In the genomic region with DNA sequence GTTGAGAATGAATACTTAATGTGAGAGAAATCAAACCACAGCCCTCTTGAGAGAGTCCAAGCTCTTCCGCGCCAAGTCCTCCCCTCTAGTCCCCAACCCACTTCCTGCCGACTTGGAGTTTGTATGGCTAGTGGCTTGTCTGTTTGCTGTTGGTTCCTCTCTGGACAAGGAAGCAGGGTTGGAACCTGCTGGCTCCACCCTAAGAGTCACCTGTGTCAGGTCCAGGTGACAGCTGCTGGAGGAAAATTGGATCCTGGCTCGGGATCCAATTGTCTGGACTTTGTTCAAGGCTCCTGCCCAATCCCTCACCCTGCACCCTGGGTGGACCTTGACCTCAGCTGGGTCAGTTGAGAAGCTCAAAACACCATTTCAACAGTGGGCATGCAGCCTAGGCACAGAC, we compare ENCODE assay signal across 10 mouse cellular contexts. TPM values are rescaled to one million over a fixed set of nuclear protein-coding genes. Genes with fewer than 3 reads are reported as not detected.
DNase-seq lines count a peak whose midpoint lies in the region; ATAC-seq and TF ChIP-seq lines count a peak whose summit lies in the region.
"Had no signal": no experiment of that assay in that cellular context is flagged by ENCODE, and none has a peak within 500 bp of the region (broad histone marks: within the 10 kb centered on the region; RNA-seq: fewer than 3 reads in every experiment).

No protein-coding gene starts in this region.

- no peaks in the 10 kb centered on the region for H3K9me3 ChIP-seq in heart, embryonic 12.5 days (replicated peaks)
- H3K9me3 ChIP-seq in liver, postnatal 0 days (ENCODE audit: low read length) = no peaks in the 10 kb centered on the region
- H3K9me3 ChIP-seq: neural tube, embryonic 13.5 days had no signal

- H3K36me3 ChIP-seq in heart, embryonic 12.5 days = no peaks in the 10 kb centered on the region
- no peaks in the 10 kb centered on the region for H3K36me3 ChIP-seq in liver, postnatal 0 days (replicated peaks; ENCODE audit: insufficient read depth, low read length)
- H3K36me3 ChIP-seq: neural tube, embryonic 13.5 days had no signal

- no peak for ATAC-seq in heart, embryonic 12.5 days (ENCODE audit: insufficient number of reproducible peaks, low FRiP score)
- ATAC-seq in CD4-positive, CD25-positive, alpha-beta regulatory T cell, adult 4 months = peak; percentile 50
- peak; percentile 22 to 46; a peak in 3 of 4 replicates for ATAC-seq in hematopoietic stem cell, adult 5-6 weeks (replicated peaks in 1 of 2; ENCODE audit: insufficient read depth in 1 of 2, low FRiP score in 2 of 2, low TSS enrichment in 1 of 2, low read depth in 1 of 2, poor library complexity in 2 of 2, severe bottlenecking in 2 of 2)
- peak; percentile 59 for ATAC-seq in liver, postnatal 0 days

- no peaks in the 10 kb centered on the region for H3K27me3 ChIP-seq in heart, embryonic 12.5 days (replicated peaks)
- no peaks in the 10 kb centered on the region for H3K27me3 ChIP-seq in liver, postnatal 0 days (ENCODE audit: insufficient read depth, low read length)
- H3K27me3 ChIP-seq: neural tube, embryonic 13.5 days had no signal

- H3K9ac ChIP-seq in heart, embryonic 12.5 days = no peak overlapping the region
- no peak overlapping the region; the same call in 1 of the 2 replicates for H3K9ac ChIP-seq in liver, postnatal 0 days (replicated peaks)

- H3K4me1 ChIP-seq in heart, embryonic 12.5 days (replicated peaks) = peaks cover 100% of the 10 kb centered on the region
- H3K4me1 ChIP-seq in liver, postnatal 0 days (ENCODE audit: insufficient read depth) = peaks cover 84% of the 10 kb centered on the region

- TF ChIP-seq EP300 in liver, postnatal 0 days (IDR thresholded peaks at IDR 0.05; ENCODE audit: low read depth) = no peak

- TF ChIP-seq CTCF in liver, postnatal 0 days (IDR thresholded peaks at IDR 0.05; ENCODE audit: low read depth) = no peak

- 60% methylated on average over 4 of the region's 4 CpGs for WGBS in heart, embryonic 12.5 days
- WGBS in liver, postnatal 0 days (ENCODE audit: insufficient replicate concordance) = 33% methylated on average over 4 of the region's 4 CpGs

- no peak for DNase-seq in heart, postnatal 4 days
- DNase-seq in liver, postnatal 0 days = peak; percentile 57
- DNase-seq in urinary bladder, postnatal 10 days (ENCODE audit: low spot score) = no peak
- no peak for DNase-seq in spleen, adult 18-20 months
- DNase-seq in embryo, embryonic 11 days = no peak

- peak overlapping the region; percentile 89; the same call in 1 of the 2 replicates for H3K27ac ChIP-seq in heart, embryonic 12.5 days (ENCODE audit: poor library complexity, severe bottlenecking)
- peak overlapping the region; percentile 64 for H3K27ac ChIP-seq in liver, postnatal 0 days (ENCODE audit: low read depth)
- H3K27ac ChIP-seq: neural tube, embryonic 13.5 days had no signal

- no peak overlapping the region for H3K4me3 ChIP-seq in heart, embryonic 12.5 days
- no peak overlapping the region for H3K4me3 ChIP-seq in liver, postnatal 0 days (ENCODE audit: low read depth, low read length)
- H3K4me3 ChIP-seq: heart, adult 2 months; neural tube, embryonic 13.5 days had no signal

- no peak overlapping the region for H3K4me2 ChIP-seq in heart, embryonic 12.5 days
- peak overlapping the region; percentile 34 for H3K4me2 ChIP-seq in liver, postnatal 0 days (ENCODE audit: low read depth, low read length)

RNA-seq across cellular contexts. Expression of gene Zmiz1, which starts 7.4 kb away (rescaled TPM):
- polyA plus RNA-seq in heart, embryonic 12.5 days (2016; fragmentation: Nextera tagmentation; extraction: Ambion mirVana) = 34.2 and 41.4 TPM in 2 replicates
- 10 to 100 TPM; 67.0 to 78.5 TPM for total RNA-seq in heart, postnatal 4 days (2021)
- polyA plus RNA-seq in CD4-positive, CD25-positive, alpha-beta regulatory T cell, adult 4 months (2017; shearing (Covaris generic)) = 10 to 100 TPM; 21.2 to 34.3 TPM
- total RNA-seq in hematopoietic stem cell, adult 5-6 weeks (2017) = 9.8 and 17.0 TPM in 2 replicates
- 3.6 and 4.3 TPM in 2 replicates for polyA plus RNA-seq in liver, postnatal 0 days (2015; fragmentation: Nextera tagmentation; extraction: Ambion mirVana)
